Mouse (Mus musculus) MEL (cell line): ENCODE measurements around the gene Ptafr.

Experiments used
- CTCF ChIP-seq, 3 experiments: IDR thresholded peaks in 2 of 3; conservative IDR thresholded peaks in 1 of 3; 2 replicates each; pipeline ENCODE4 v1.5.1; 2011 to 2012; ENCODE audit warnings: low read length in 3 of 3, low read depth in 2 of 3, mild to moderate bottlenecking in 2 of 3, improper control_type of control experiment in 1 of 3, inconsistent platforms in 1 of 3, mixed read lengths in 1 of 3, moderate library complexity in 1 of 3; ENCODE audit not compliant: control insufficient read depth in 1 of 3, insufficient read depth in 1 of 3, poor library complexity in 1 of 3, severe bottlenecking in 1 of 3
- E2F4 ChIP-seq: IDR thresholded peaks from 2 replicates; pipeline ENCODE4 v1.6.1; 2011; ENCODE audit warnings: low read depth, low read length, improper control_type of control experiment, borderline replicate concordance
- EP300 ChIP-seq, 2 experiments: IDR thresholded peaks; 2 replicates each; pipeline ENCODE4 v1.6.1; 2011; ENCODE audit warnings: improper control_type of control experiment in 2 of 2, low read length in 2 of 2, low read depth in 1 of 2, mild to moderate bottlenecking in 1 of 2
- GATA1 ChIP-seq: IDR thresholded peaks from 2 replicates; pipeline ENCODE4 v1.6.1; 2011; ENCODE audit warnings: low read depth, low read length, improper control_type of control experiment
- KAT2A ChIP-seq: conservative IDR thresholded peaks from 2 replicates; pipeline ENCODE4 v1.6.1; 2012; ENCODE audit warnings: low read depth, low read length, improper control_type of control experiment, inconsistent platforms
- MEF2A ChIP-seq: IDR thresholded peaks from 2 replicates; pipeline ENCODE4 v1.6.1; 2014; ENCODE audit warnings: low read depth, mild to moderate bottlenecking, inconsistent platforms, low read length, improper control_type of control experiment; ENCODE audit not compliant: poor library complexity, insufficient replicate concordance, severe bottlenecking; ENCODE audit errors: extremely low read depth
- POLR2A ChIP-seq, 2 experiments: IDR thresholded peaks; 2 replicates each; pipeline ENCODE4 v1.6.1; 2011 to 2012; ENCODE audit warnings: low read length in 2 of 2, mild to moderate bottlenecking in 2 of 2, control low read depth in 1 of 2, improper control_type of control experiment in 1 of 2, low read depth in 1 of 2, moderate library complexity in 1 of 2; ENCODE audit not compliant: control insufficient read depth in 1 of 2, insufficient read depth in 1 of 2, poor library complexity in 1 of 2
- POLR2AphosphoS2 ChIP-seq: IDR thresholded peaks from 2 replicates; pipeline ENCODE4 v1.6.1; 2011; ENCODE audit warnings: low read length, improper control_type of control experiment
- USF1 ChIP-seq: IDR thresholded peaks from 2 replicates; pipeline ENCODE4 v1.6.1; 2014; ENCODE audit warnings: low read depth, mild to moderate bottlenecking, inconsistent platforms, low read length, improper control_type of control experiment, moderate library complexity

DNA sequence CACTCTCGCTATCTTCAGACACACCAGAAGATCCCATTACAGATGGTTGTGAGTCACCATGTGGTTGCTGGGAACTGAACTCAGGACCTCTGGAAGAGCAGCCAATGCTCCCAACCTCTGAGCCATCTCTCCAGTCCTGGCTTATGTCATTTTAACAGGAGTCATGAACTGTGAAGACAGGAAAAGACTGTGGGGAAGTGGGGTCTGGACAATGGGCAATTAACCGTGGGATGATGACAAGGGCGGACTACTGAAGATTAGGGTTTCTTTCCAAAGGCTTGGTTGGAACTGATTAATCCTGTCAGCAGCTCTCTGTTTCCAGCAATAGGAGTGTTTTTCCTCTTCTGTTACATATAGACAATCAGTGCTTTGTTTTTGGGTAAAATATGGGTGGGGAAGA is 35.9 kb downstream of the Ptafr start:
- TF ChIP-seq EP300 (IDR thresholded peaks at IDR 0.05; ENCODE audit: low read depth in 1 of 2, low read length in 2 of 2) (no peak), CTCF (IDR thresholded peaks at IDR 0.05 in 2 of 3, conservative IDR thresholded peaks at IDR 0.05 in 1 of 3; ENCODE audit: control insufficient read depth in 1 of 3, insufficient read depth in 1 of 3, low read depth in 2 of 3, low read length in 3 of 3, poor library complexity in 1 of 3, severe bottlenecking in 1 of 3) (no peak), POLR2AphosphoS2 (no peak), GATA1 (no peak), POLR2A (IDR thresholded peaks at IDR 0.05; ENCODE audit: control insufficient read depth in 1 of 2, insufficient read depth in 1 of 2, low read depth in 1 of 2, low read length in 2 of 2, poor library complexity in 1 of 2) (no peak), USF1 (no peak), KAT2A (no peak), MEF2A (no peak), E2F4 (no peak)
